Mouse (Mus musculus) myocyte (in vitro differentiated cells): ENCODE data around the gene Dlgap4. TPM values are rescaled to one million over a fixed set of nuclear protein-coding genes. Genes with fewer than 3 reads are reported as not detected.

Experiments
- H3K27me3 ChIP-seq: one replicate; pipeline ENCODE4 v1.6.1; 2011; ENCODE audit not compliant: control insufficient read depth, insufficient read depth, insufficient read length
- H3K36me3 ChIP-seq: one replicate; pipeline ENCODE4 v1.6.1; 2011; ENCODE audit not compliant: control insufficient read depth, insufficient read depth
- H3K4me2 ChIP-seq: one replicate; pipeline ENCODE4 v1.6.1; 2011; ENCODE audit warnings: low read depth, control low read depth
- H3K4me3 ChIP-seq: one replicate; pipeline ENCODE4 v1.5.1; 2011; ENCODE audit warnings: mild to moderate bottlenecking, control low read depth, moderate library complexity
- H3K79me2 ChIP-seq: one replicate; pipeline ENCODE4 v1.6.1; 2011; ENCODE audit not compliant: control insufficient read depth, insufficient read depth
- H3ac ChIP-seq: one replicate; pipeline ENCODE4 v1.6.1; 2011; ENCODE audit not compliant: control insufficient read depth, insufficient read length
- CEBPB ChIP-seq: IDR thresholded peaks from 2 replicates; pipeline ENCODE4 v1.6.1; 2011; ENCODE audit warnings: mild to moderate bottlenecking, moderate library complexity; ENCODE audit not compliant: poor library complexity, insufficient read depth, severe bottlenecking
- E2F4 ChIP-seq: IDR thresholded peaks from one replicate; pipeline ENCODE4 v1.6.1; 2011; ENCODE audit warnings: mild to moderate bottlenecking, control low read depth, moderate library complexity; ENCODE audit not compliant: insufficient read depth
- MAX ChIP-seq: IDR thresholded peaks from one replicate; pipeline ENCODE4 v1.6.1; 2011; ENCODE audit warnings: low read depth, mild to moderate bottlenecking, control low read depth
- MYOD1 ChIP-seq, 3 experiments: IDR thresholded peaks; one replicate each; pipeline ENCODE4 v1.6.1; 2011; ENCODE audit warnings: control low read depth in 2 of 3, low read depth in 2 of 3, mild to moderate bottlenecking in 2 of 3, moderate library complexity in 1 of 3; ENCODE audit not compliant: insufficient read length in 2 of 3, control insufficient read depth in 1 of 3
- MYOG ChIP-seq, 3 experiments: IDR thresholded peaks; one replicate each; pipeline ENCODE4 v1.6.1; 2011; ENCODE audit warnings: control low read depth in 2 of 3, low read depth in 2 of 3, mild to moderate bottlenecking in 2 of 3; ENCODE audit not compliant: insufficient read length in 2 of 3, control insufficient read depth in 1 of 3, insufficient read depth in 1 of 3
- POLR2A ChIP-seq: IDR thresholded peaks from one replicate; pipeline ENCODE4 v1.6.1; 2011; ENCODE audit warnings: low read depth, mild to moderate bottlenecking, control low read depth, moderate library complexity; ENCODE audit not compliant: insufficient read length
- POLR2AphosphoS2 ChIP-seq: IDR thresholded peaks from one replicate; pipeline ENCODE4 v1.6.1; 2011; ENCODE audit warnings: low read depth, control low read depth; ENCODE audit not compliant: insufficient read length
- REST ChIP-seq: IDR thresholded peaks from one replicate; pipeline ENCODE4 v1.6.1; 2011; ENCODE audit warnings: mild to moderate bottlenecking, control low read depth, moderate library complexity; ENCODE audit not compliant: insufficient read depth, insufficient read length
- SRF ChIP-seq: IDR thresholded peaks from one replicate; pipeline ENCODE4 v1.6.1; 2011; ENCODE audit warnings: low read depth; ENCODE audit not compliant: control insufficient read depth, insufficient read length
- TCF12 ChIP-seq: IDR thresholded peaks from one replicate; pipeline ENCODE4 v1.6.1; 2011; ENCODE audit warnings: mild to moderate bottlenecking, control low read depth; ENCODE audit not compliant: poor library complexity, insufficient read depth, severe bottlenecking
- TCF3 ChIP-seq: IDR thresholded peaks from one replicate; pipeline ENCODE4 v1.6.1; 2011; ENCODE audit warnings: low read depth, control low read depth; ENCODE audit not compliant: insufficient read length
- USF1 ChIP-seq: IDR thresholded peaks from one replicate; pipeline ENCODE4 v1.6.1; 2011; ENCODE audit warnings: low read depth, mild to moderate bottlenecking, control low read depth, moderate library complexity
- polyA plus RNA-seq: library from polyadenylated mRNA; unstranded; fragments of >200 nt; fragmentation: generic; extraction: Trizol; gene quantifications from one replicate; pipeline ENCODE4 v1.2.1, GENCODE M21; 2012; ENCODE audit warnings: missing spikeins

The Dlgap4 gene
- polyA plus RNA-seq, 1 experiment = 176 TPM

DNA sequence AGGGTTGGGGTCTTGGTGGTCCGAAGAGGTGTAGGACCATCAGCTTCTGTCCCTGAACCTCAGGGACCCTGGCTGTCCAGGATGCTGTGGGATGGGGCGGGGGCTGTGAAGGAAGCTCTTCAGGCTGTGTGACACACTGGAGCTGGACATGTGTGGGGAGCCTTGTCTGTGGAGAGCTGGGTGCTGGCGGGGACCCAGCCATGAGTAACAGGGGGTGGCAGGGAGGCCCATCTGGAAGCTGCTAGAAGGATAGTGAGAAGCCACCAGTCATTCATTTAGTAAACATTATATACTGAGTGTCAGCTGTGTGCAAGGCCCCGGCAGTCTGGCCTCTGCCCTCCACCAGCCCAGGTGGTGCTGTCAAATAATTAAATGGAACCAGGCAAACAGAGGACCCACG is 34.5 kb downstream of the Dlgap4 start:
- H3K27me3 ChIP-seq = peaks cover 85% of the 10 kb centered on the region

DNA sequence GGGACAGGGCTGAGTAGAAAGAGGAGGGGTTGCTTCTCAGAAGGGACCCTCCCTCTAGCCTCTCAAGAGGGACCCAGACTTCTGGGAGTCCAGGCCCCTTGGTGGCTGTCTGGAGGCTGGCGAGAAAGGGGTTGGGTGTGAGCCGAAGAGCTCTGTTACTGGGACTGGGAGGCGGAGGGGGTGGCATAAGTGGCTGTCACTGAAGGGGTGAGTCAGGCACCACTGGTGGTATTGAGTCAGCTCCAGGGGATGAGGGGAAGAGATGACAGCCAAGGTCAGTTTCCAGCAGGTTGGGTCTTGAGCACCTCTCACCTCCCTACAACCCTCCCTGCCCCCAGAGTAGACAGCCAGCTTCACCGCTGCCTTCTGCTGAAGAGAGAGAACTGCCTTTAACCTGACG is 35.9 kb downstream of the Dlgap4 start:
- Histone ChIP-seq H3K4me2 (no peak overlapping the region), H3ac (no peak overlapping the region), H3K4me3 (no peak overlapping the region), H3K79me2 (no peaks in the 10 kb centered on the region), H3K36me3 (no peaks in the 10 kb centered on the region), H3K27me3 (peaks cover 79% of the 10 kb centered on the region)
- TF ChIP-seq CEBPB (no peak), SRF (no peak), E2F4 (no peak), POLR2A (no peak), TCF3 (no peak), POLR2AphosphoS2 (no peak), MYOG (IDR thresholded peaks at IDR 0.05; ENCODE audit: control insufficient read depth in 1 of 3, insufficient read depth in 1 of 3, insufficient read length in 2 of 3, low read depth in 2 of 3) (no peak), MAX (no peak), REST (no peak), USF1 (no peak), MYOD1 (IDR thresholded peaks at IDR 0.05; ENCODE audit: control insufficient read depth in 1 of 3, insufficient read length in 2 of 3, low read depth in 2 of 3) (no peak), TCF12 (no peak)

More for the DNA sequence above, 34.5 kb downstream of the Dlgap4 start:
- TF ChIP-seq TCF3 = no peak
- TF ChIP-seq REST = no peak
- no peak for TF ChIP-seq E2F4
- no peak for TF ChIP-seq SRF
- no peak for TF ChIP-seq MAX
- TF ChIP-seq TCF12 = no peak
- no peak for TF ChIP-seq POLR2AphosphoS2
- no peak for TF ChIP-seq MYOD1 (IDR thresholded peaks at IDR 0.05; ENCODE audit: control insufficient read depth in 1 of 3, insufficient read length in 2 of 3, low read depth in 2 of 3)
- TF ChIP-seq CEBPB = no peak
- TF ChIP-seq POLR2A = no peak
- TF ChIP-seq MYOG (IDR thresholded peaks at IDR 0.05; ENCODE audit: control insufficient read depth in 1 of 3, insufficient read depth in 1 of 3, insufficient read length in 2 of 3, low read depth in 2 of 3) = no peak
- Histone ChIP-seq H3K4me3 (no peak overlapping the region), H3K4me2 (no peak overlapping the region), H3K79me2 (no peaks in the 10 kb centered on the region), H3K36me3 (no peaks in the 10 kb centered on the region), H3ac (no peak overlapping the region)

DNA sequence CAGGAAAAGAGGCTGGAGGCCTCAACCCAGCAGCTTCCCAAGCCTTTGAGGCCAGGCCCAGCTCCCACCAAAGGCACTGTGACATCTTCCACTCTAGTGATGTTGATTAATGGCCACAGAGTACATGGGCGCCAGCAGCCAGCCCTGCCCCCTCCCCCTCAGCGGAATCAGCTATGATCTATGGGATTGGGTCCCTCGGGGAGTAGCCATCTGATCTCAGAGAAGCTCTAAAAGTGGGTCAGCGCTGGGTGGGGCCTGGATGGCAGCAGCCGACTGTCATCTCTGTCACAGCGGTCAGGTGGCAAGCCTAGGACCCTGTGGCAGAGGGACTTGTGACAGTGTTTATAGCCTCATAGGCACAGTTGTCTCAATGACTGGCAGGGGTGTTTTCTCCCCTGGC is 37.5 kb downstream of the Dlgap4 start:
- H3K36me3 ChIP-seq = no peaks in the 10 kb centered on the region
- no peak overlapping the region for H3K4me3 ChIP-seq
- H3K27me3 ChIP-seq = peaks cover 79% of the 10 kb centered on the region
- no peak overlapping the region for H3K4me2 ChIP-seq
- no peak overlapping the region for H3ac ChIP-seq
- H3K79me2 ChIP-seq = no peaks in the 10 kb centered on the region
- TF ChIP-seq MAX (no peak), POLR2AphosphoS2 (no peak), TCF12 (no peak), CEBPB (no peak), E2F4 (no peak), REST (no peak), TCF3 (no peak), MYOG (IDR thresholded peaks at IDR 0.05; ENCODE audit: control insufficient read depth in 1 of 3, insufficient read depth in 1 of 3, insufficient read length in 2 of 3, low read depth in 2 of 3) (no peak), POLR2A (no peak), USF1 (no peak), MYOD1 (IDR thresholded peaks at IDR 0.05; ENCODE audit: control insufficient read depth in 1 of 3, insufficient read length in 2 of 3, low read depth in 2 of 3) (no peak), SRF (no peak)

- Histone ChIP-seq H3K79me2 (no peaks in the 10 kb centered on the region), H3K27me3 (peaks cover 73% of the 10 kb centered on the region)
- peak; percentile 98 for TF ChIP-seq REST
- TF ChIP-seq POLR2A = no peak
Observed at GRCm38 (mm10) chr2:156652841-156653240, 39.3 kb downstream of the Dlgap4 start.

DNA sequence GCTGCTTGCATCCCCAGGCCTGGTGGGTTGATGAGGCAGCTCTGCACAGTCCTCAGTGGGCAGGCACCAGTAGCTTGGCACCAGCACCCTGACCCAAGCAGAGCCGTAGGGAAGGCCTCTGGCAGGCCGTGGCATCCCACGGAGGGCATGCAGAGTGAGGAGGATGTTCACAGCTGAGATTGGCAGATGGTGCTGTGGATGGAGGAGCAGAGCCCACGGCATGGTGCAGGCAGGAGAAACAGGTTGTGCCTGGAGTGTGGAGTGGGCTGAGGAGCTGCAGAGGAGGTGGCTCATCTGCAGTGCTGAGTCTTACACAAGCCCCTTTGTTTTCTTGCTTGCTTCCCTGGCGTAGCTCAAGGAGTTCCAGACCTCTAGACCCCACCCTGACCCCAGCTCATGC is 40.6 kb downstream of the Dlgap4 start:
- H3ac ChIP-seq = no peak overlapping the region
- H3K4me2 ChIP-seq = no peak overlapping the region
- H3K4me3 ChIP-seq = no peak overlapping the region
- H3K36me3 ChIP-seq = no peaks in the 10 kb centered on the region
- no peaks in the 10 kb centered on the region for H3K79me2 ChIP-seq
- H3K27me3 ChIP-seq = peaks cover 73% of the 10 kb centered on the region
- TF ChIP-seq USF1 (no peak), MAX (no peak), TCF3 (no peak), MYOG (IDR thresholded peaks at IDR 0.05; ENCODE audit: control insufficient read depth in 1 of 3, insufficient read depth in 1 of 3, insufficient read length in 2 of 3, low read depth in 2 of 3) (no peak), REST (no peak)

More at GRCm38 (mm10) chr2:156652841-156653240, 39.3 kb downstream of the Dlgap4 start:
- Histone ChIP-seq H3K36me3 (no peaks in the 10 kb centered on the region), H3K4me3 (no peak overlapping the region), H3K4me2 (no peak overlapping the region), H3ac (no peak overlapping the region)
